Mouse (Mus musculus): ENCODE results near the gene Ccdc3. TPM values are rescaled to one million over a fixed set of nuclear protein-coding genes. Genes with fewer than 3 reads are reported as not detected.
"Not testable (repeated sequence)": the region's sequence is repeated elsewhere in the genome, so short reads cannot be mapped to it uniquely, and the experiment has no call there.

Ccdc3 gene
- 6.0 and 6.6 TPM in 2 replicates for polyA plus RNA-seq (2015; fragmentation: Nextera tagmentation; extraction: Ambion mirVana)

DNA sequence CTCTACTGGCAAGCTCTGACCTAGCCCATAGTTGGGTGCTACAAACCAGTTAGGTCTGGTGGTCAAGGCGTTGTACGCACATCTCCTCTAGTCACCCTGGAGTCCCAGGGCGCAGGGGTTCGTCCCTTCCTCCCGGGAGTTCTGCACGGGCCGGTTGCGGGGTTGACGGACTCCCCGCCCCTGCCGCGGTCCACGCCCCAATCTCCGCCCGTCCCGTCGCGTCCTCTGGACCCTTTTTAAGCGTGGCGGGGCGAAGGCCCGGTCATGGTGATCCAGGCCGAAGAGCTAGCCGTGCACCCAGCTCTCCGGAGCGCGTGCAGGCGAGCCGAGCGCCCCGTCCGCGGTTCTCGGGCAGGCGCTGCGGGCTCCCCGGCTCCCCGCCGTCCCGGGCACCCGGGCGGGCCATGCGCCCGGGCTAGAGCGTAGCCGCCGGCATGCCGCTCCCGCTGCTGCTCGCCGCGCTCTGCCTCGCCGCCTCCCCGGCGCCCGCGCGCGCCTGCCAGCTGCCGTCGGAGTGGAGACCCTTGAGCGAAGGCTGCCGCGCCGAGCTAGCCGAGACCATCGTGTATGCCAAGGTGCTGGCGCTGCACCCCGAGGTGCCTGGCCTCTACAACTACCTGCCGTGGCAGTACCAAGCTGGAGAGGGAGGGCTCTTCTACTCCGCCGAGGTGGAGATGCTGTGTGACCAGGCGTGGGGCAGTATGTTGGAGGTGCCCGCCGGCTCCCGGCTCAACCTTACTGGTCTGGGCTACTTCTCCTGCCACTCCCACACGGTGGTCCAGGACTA is at the start of gene Ccdc3:
Gene Ccdc3 (plus strand): TSS at position 277 of the 787 bp plus-strand sequence.
- under 1% methylated on average over 73 of the region's 78 CpGs for WGBS
- Histone ChIP-seq H3K27ac (ENCODE audit: low read length) (no peak within 1 kb of the TSS), H3K4me3 (ENCODE audit: low read depth, low read length) (peak within 1 kb of the TSS; percentile 48), H3K9me3 (replicated peaks; ENCODE audit: control insufficient read depth, low read length, poor library complexity, severe bottlenecking) (no peaks in the 10 kb centered on the region), H3K4me1 (ENCODE audit: control insufficient read depth, insufficient read depth, low read length) (peaks cover 5% of the 10 kb centered on the region; the same call in 1 of the 2 replicates), H3K27me3 (ENCODE audit: control insufficient read depth, insufficient read depth, low read depth, low read length) (peaks cover 5% of the 10 kb centered on the region), H3K9ac (ENCODE audit: low read depth, low read length) (peak within 1 kb of the TSS; percentile 63), H3K4me2 (ENCODE audit: low read length) (peak within 1 kb of the TSS; percentile 75), H3K36me3 (ENCODE audit: control insufficient read depth, insufficient read depth, low read length) (no peaks in the 10 kb centered on the region)
- peak; percentile 67 for ATAC-seq

- not testable (repeated sequence) for H3K4me1 ChIP-seq (ENCODE audit: control insufficient read depth, insufficient read depth, low read length); H3K9ac ChIP-seq (ENCODE audit: low read depth, low read length); H3K27me3 ChIP-seq (ENCODE audit: control insufficient read depth, insufficient read depth, low read depth, low read length); H3K9me3 ChIP-seq (replicated peaks; ENCODE audit: control insufficient read depth, low read length, poor library complexity, severe bottlenecking); H3K4me2 ChIP-seq (ENCODE audit: low read length); H3K4me3 ChIP-seq (ENCODE audit: low read depth, low read length); H3K27ac ChIP-seq (ENCODE audit: low read length); H3K36me3 ChIP-seq (ENCODE audit: control insufficient read depth, insufficient read depth, low read length)
- peak; percentile 78 for ATAC-seq
- 63% methylated on average over 4 of the region's 4 CpGs for WGBS
Observed at GRCm38 (mm10) chr2:5090385-5090784, 47.2 kb upstream of the Ccdc3 start.

GRCm38 (mm10) chr2:5094876-5095275 is 42.7 kb upstream of the Ccdc3 start:
- Histone ChIP-seq H3K4me3 (ENCODE audit: low read depth, low read length) (no peak overlapping the region), H3K9me3 (replicated peaks; ENCODE audit: control insufficient read depth, low read length, poor library complexity, severe bottlenecking) (peaks cover 3% of the 10 kb centered on the region; the same call in 1 of the 2 replicates), H3K9ac (ENCODE audit: low read depth, low read length) (no peak overlapping the region), H3K4me1 (ENCODE audit: control insufficient read depth, insufficient read depth, low read length) (peaks cover 8% of the 10 kb centered on the region), H3K27ac (ENCODE audit: low read length) (no peak overlapping the region), H3K27me3 (ENCODE audit: control insufficient read depth, insufficient read depth, low read depth, low read length) (no peaks in the 10 kb centered on the region), H3K36me3 (ENCODE audit: control insufficient read depth, insufficient read depth, low read length) (no peaks in the 10 kb centered on the region), H3K4me2 (ENCODE audit: low read length) (no peak overlapping the region)
- WGBS, result 80% methylated on average over 5 of the region's 5 CpGs
- no peak for ATAC-seq

DNA sequence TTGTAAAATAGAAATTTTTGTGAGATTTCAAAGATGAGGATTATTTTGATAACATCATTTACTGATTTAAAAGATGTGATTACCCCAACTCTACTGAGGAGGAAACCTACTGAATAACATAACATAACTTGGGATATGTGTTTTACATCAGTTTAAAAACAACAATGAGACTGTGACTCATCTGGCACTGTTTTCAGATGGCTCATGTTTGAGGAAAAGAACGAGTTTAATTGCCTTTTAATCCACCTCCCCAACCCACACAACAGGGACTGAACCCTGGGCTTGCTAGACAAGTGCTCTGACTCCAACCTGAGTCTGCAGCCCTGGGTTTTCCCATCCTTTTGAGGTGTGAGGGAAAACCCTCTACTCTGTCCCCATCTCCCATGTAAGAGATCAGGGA is 42.3 kb upstream of the Ccdc3 start:
- Histone ChIP-seq H3K36me3 (ENCODE audit: control insufficient read depth, insufficient read depth, low read length) (no peaks in the 10 kb centered on the region), H3K27ac (ENCODE audit: low read length) (no peak overlapping the region), H3K9me3 (replicated peaks; ENCODE audit: control insufficient read depth, low read length, poor library complexity, severe bottlenecking) (peaks cover 3% of the 10 kb centered on the region; the same call in 1 of the 2 replicates), H3K27me3 (ENCODE audit: control insufficient read depth, insufficient read depth, low read depth, low read length) (no peaks in the 10 kb centered on the region), H3K4me2 (ENCODE audit: low read length) (no peak overlapping the region), H3K4me3 (ENCODE audit: low read depth, low read length) (no peak overlapping the region), H3K4me1 (ENCODE audit: control insufficient read depth, insufficient read depth, low read length) (peaks cover 8% of the 10 kb centered on the region), H3K9ac (ENCODE audit: low read depth, low read length) (no peak overlapping the region)
- 39% methylated on average over 1 of the region's 1 CpGs for WGBS
- ATAC-seq, result no peak

- Histone ChIP-seq H3K9me3 (replicated peaks; ENCODE audit: control insufficient read depth, low read length, poor library complexity, severe bottlenecking) (peaks cover 3% of the 10 kb centered on the region; the same call in 1 of the 2 replicates), H3K27ac (ENCODE audit: low read length) (peak overlapping the region; percentile 11), H3K9ac (ENCODE audit: low read depth, low read length) (peak overlapping the region; percentile 42), H3K27me3 (ENCODE audit: control insufficient read depth, insufficient read depth, low read depth, low read length) (no peaks in the 10 kb centered on the region), H3K4me2 (ENCODE audit: low read length) (peak overlapping the region; percentile 43), H3K4me1 (ENCODE audit: control insufficient read depth, insufficient read depth, low read length) (peaks cover 8% of the 10 kb centered on the region), H3K36me3 (ENCODE audit: control insufficient read depth, insufficient read depth, low read length) (no peaks in the 10 kb centered on the region), H3K4me3 (ENCODE audit: low read depth, low read length) (peak overlapping the region; percentile 13; the same call in 1 of the 2 replicates)
- ATAC-seq, result peak; percentile 73
- 29% methylated on average over 20 of the region's 20 CpGs for WGBS
Observed at GRCm38 (mm10) chr2:5097786-5098445, 39.7 kb upstream of the Ccdc3 start.

- H3K27me3 ChIP-seq (ENCODE audit: control insufficient read depth, insufficient read depth, low read depth, low read length), result no peaks in the 10 kb centered on the region
- 74% methylated on average over 6 of the region's 6 CpGs for WGBS
Observed at GRCm38 (mm10) chr2:5099176-5099575, 38.4 kb upstream of the Ccdc3 start.

GRCm38 (mm10) chr2:5101743-5102245 is 35.8 kb upstream of the Ccdc3 start:
- WGBS, result 83% methylated on average over 10 of the region's 10 CpGs
- H3K27me3 ChIP-seq (ENCODE audit: control insufficient read depth, insufficient read depth, low read depth, low read length), result no peaks in the 10 kb centered on the region
- H3K9me3 ChIP-seq (replicated peaks; ENCODE audit: control insufficient read depth, low read length, poor library complexity, severe bottlenecking), result peaks cover 5% of the 10 kb centered on the region; the same call in 1 of the 2 replicates
- no peak overlapping the region for H3K27ac ChIP-seq (ENCODE audit: low read length)
- no peak overlapping the region for H3K4me2 ChIP-seq (ENCODE audit: low read length)
- no peaks in the 10 kb centered on the region for H3K36me3 ChIP-seq (ENCODE audit: control insufficient read depth, insufficient read depth, low read length)
- H3K4me3 ChIP-seq (ENCODE audit: low read depth, low read length), result no peak overlapping the region
- no peak for ATAC-seq
- H3K9ac ChIP-seq (ENCODE audit: low read depth, low read length), result no peak overlapping the region
- peaks cover 8% of the 10 kb centered on the region for H3K4me1 ChIP-seq (ENCODE audit: control insufficient read depth, insufficient read depth, low read length)

More at GRCm38 (mm10) chr2:5099176-5099575, 38.4 kb upstream of the Ccdc3 start:
- Histone ChIP-seq H3K4me1 (ENCODE audit: control insufficient read depth, insufficient read depth, low read length) (peaks cover 8% of the 10 kb centered on the region), H3K9me3 (replicated peaks; ENCODE audit: control insufficient read depth, low read length, poor library complexity, severe bottlenecking) (peaks cover 3% of the 10 kb centered on the region; the same call in 1 of the 2 replicates), H3K27ac (ENCODE audit: low read length) (no peak overlapping the region), H3K9ac (ENCODE audit: low read depth, low read length) (no peak overlapping the region), H3K4me3 (ENCODE audit: low read depth, low read length) (no peak overlapping the region), H3K4me2 (ENCODE audit: low read length) (no peak overlapping the region), H3K36me3 (ENCODE audit: control insufficient read depth, insufficient read depth, low read length) (no peaks in the 10 kb centered on the region)
- ATAC-seq, result no peak

- Histone ChIP-seq H3K4me3 (ENCODE audit: low read depth, low read length) (no peak overlapping the region), H3K4me2 (ENCODE audit: low read length) (no peak overlapping the region), H3K4me1 (ENCODE audit: control insufficient read depth, insufficient read depth, low read length) (peaks cover 6% of the 10 kb centered on the region), H3K9ac (ENCODE audit: low read depth, low read length) (no peak overlapping the region), H3K27me3 (ENCODE audit: control insufficient read depth, insufficient read depth, low read depth, low read length) (no peaks in the 10 kb centered on the region), H3K36me3 (ENCODE audit: control insufficient read depth, insufficient read depth, low read length) (no peaks in the 10 kb centered on the region), H3K9me3 (replicated peaks; ENCODE audit: control insufficient read depth, low read length, poor library complexity, severe bottlenecking) (peaks cover 7% of the 10 kb centered on the region), H3K27ac (ENCODE audit: low read length) (no peak overlapping the region)
- 74% methylated on average over 1 of the region's 1 CpGs for WGBS
- no peak for ATAC-seq
Observed at GRCm38 (mm10) chr2:5102891-5103290, 34.7 kb upstream of the Ccdc3 start.
